Mouse (Mus musculus): ENCODE measurements around the gene Myo9a.

GRCm38 (mm10) chr9:59969383-59969782, 218.7 kb downstream of the Myo9a start:
- TF ChIP-seq CTCF (IDR thresholded peaks at IDR 0.05; ENCODE audit: extremely low read depth, insufficient read depth, low read length): peak; percentile 78
- no peak for TF ChIP-seq POLR2A (IDR thresholded peaks at IDR 0.05; ENCODE audit: extremely low read depth, insufficient read depth, low read length)

Measured in cortical plate, adult 2 months (tissue).